Mouse (Mus musculus) thymus, postnatal 14 days (tissue): ENCODE data around the gene Ppp1cc.

Experiments used
- DNase-seq: peaks from one replicate; pipeline ENCODE4 v3.0.0; 2021

Gene Ppp1cc

DNA sequence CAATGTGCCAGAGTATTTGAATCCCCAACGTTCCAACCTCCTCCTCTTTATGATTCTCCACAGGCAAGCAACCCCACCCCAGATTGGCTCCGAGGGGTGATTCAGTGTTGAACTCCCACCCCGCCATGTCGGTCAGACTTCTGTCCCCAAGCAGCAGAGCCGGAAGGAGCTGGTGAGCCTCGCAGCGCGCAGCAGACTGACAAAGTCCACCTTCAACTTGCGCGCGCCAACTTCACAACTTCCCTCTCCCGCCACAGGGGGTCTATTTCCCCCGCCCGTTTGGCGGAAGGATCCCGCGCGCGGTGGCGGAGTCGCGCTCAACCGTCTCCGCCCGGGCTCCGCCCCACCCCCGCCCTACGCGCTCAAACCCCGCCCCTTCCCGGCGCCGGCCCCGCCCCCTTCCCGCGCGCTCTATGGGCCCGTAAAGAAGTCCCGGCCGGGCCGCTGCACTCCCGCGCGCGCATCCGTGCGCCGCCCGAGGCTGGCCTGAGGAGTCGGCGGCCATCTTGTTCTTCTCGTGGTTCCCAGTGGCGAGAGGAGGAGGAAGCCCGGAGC lies at the start of gene Ppp1cc:
Ppp1cc (plus strand) TSS at position 452 of the 555 bp plus-strand sequence.
- DNase-seq, result peak; percentile 94

DNA sequence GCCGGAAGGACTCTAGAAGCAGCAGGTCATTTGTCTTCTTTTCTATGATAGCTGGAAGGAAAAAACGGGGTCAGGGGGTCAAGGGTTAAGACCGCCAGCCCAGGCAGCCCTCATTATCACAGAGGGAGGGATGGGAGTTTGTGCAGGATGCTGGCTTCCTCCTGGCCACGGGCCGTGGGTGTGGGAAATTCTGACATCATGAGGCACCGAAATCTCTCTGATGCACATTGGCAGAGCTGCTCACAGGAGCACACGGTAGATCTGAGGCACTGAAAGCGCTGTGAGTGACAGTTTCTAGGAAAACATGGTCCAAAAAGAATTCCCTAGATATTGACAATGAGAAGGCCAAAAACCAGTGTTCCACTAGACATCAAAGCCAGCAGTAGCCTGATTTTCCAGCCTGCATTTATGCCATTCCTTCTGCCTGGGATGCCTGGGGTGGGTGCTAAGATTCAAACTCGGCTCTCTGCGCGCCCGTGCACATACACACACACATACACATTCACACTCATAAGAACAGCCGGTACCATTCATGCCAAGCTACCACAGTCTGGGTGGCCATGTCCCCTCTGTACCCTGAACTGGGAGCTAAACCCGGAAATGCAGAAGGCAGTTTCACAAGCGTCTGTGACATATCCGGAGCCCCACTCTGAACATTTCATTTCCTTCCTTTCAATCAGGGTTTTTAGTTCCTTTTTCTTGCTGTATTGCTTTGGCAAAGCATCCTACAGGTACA lies 48.6 kb upstream of the Ppp1cc start:
- no peak for DNase-seq

DNA sequence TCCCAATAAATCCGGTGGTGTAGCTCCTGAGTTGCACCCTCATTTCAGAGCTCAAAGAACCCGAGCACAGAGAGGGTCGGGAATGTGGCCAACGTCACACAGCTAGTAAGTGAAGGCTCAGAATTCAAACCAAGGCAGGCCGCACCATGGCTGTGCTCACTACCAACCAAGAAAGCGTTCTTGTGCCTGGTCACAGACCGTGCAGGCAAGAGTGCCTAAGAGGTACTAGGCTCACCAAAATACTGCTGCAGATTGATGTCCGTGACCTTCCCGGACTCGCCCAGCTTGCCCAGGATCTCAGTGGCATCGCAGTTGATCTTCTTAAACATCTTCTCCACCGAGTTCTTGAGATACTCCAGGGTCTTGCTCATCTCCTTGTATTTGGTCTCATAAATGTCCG lies 47.5 kb upstream of the Ppp1cc start:
- DNase-seq, result no peak

DNA sequence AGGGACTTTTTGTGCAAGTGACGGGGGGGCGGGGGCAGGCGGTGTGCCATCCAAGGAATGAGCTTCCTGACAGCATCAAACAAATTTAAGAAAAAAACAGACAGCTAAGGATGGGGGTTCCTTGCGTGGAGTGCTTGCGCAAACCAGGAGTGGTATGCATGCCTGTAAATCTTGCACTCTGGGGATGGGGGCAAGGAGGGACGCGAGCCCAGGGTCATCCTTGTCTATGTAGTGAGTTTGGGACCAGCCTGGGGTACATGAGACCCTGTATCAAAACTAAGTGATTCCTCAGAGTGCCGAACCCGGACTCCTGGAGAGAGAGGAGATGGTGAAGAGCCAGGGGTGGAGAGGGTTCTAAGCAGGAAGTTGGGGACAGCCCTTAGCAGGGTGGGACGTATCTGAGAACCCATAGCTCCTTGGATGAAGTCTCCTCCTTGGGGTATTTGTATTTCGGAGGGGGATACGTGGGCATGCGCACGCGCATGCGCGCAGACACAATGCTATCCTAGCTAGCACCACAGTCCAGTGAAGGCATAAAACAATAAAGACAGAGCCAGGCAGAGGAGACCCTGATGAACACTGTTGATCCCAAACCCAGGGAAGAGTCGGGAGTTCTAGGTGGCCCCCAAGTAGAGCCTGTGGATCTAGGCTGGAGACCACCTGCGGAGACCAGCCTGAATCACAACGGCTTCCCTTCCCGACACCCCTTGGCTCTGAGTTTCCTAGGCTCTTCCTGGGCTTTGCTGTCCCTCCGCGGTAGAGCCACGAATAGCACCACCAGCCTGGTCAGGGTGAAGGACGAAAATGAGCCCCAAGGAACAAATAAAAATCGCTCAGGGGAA lies 46.8 kb upstream of the Ppp1cc start:
- DNase-seq, result no peak

DNA sequence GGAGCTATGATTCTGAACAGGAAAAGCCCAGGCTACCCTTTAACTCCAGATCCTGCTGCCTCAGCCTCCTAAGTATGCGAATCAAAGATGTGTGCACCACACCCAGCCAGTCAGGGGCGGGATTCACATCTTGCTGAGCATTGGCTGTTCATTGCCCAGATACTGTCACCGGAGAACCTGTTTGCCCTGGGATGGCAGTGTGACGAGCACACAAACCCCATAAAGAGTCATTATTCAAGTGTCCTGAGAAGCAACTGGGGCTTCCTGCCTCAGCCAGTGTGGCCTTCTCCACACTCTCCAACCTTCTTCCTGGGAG lies 46.2 kb upstream of the Ppp1cc start:
- DNase-seq, result no peak

DNA sequence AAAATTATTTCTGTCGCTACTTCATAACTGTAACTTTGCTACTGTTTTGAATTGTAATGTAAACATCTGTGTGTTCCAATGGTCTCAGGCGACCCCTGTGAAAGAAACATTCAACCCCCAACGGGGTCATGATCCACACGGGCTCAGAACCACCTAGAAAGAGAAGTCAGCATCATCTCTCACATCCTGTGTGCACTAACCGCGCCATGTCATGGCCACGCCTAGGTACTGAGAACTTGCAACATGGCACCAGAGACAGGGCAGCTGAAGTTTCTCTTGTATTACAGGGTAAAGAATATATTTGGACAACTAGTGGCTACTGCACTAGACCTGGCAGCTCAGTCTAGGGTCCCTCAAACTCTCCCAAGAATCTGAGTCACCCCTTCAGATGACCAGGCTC lies 44.6 kb upstream of the Ppp1cc start:
- DNase-seq, result no peak

DNA sequence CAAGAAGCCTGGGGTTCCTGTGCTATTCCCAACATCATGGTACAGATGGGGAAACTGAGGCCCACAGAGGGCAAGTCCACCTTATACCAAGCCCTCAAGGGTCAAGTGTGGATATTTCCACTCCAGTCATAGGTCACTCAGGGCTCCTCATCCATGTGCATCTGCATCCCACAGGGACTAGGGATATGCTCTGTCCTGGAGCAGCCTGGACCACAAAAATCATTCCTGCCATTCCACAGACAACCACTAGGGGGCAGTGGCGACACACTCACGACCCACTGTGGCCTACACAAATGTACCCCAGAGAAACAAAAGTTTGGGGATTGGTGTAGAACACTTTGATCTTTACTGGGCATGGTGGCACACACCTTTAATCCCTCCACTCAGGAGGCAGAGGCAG lies 43.9 kb upstream of the Ppp1cc start:
- DNase-seq, result peak; percentile 73

DNA sequence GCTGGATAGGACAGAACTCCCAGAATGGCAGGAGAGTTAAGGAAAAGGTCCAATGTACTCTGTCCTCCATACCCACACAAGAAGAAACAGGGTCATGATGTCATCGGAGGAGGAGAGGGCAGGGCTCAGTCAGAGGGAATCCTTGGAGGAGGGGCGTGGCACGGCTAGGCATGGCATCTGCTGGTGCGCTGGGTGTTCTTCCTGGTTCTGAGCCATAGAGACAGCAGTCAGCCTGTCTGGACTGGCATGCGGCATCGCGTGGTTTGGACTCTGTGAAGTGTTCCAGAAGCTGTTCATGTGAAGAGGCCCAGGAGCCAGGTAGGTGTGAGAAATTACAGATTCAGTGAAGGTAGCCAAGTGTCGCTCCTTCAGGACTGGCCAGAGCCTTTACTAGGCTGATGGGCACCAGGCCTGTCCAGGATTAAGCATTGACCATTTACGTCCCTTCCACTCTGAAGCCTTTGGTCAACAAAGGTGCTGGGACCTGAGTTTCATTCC lies 42.8 kb upstream of the Ppp1cc start:
- DNase-seq, result no peak

DNA sequence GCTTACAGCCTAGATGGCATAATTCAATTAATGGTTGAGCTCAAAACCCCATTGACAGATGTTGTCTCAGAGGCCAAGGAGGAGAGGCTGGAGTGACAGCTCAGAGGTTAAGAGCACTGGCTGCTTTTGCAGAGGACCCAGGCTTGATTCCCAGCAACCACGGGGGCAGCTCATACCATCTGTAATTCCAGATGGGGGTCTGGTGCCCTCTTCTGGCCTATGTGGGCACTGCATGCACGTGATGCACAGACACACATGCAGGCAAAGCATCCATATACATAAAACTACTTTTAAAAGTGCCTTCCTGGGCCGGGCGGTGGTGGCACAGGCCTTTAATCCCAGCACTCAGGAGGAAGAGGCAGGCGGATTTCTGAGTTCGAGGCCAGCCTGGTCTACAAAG lies 41.8 kb upstream of the Ppp1cc start:
- peak; percentile 39 for DNase-seq

DNA sequence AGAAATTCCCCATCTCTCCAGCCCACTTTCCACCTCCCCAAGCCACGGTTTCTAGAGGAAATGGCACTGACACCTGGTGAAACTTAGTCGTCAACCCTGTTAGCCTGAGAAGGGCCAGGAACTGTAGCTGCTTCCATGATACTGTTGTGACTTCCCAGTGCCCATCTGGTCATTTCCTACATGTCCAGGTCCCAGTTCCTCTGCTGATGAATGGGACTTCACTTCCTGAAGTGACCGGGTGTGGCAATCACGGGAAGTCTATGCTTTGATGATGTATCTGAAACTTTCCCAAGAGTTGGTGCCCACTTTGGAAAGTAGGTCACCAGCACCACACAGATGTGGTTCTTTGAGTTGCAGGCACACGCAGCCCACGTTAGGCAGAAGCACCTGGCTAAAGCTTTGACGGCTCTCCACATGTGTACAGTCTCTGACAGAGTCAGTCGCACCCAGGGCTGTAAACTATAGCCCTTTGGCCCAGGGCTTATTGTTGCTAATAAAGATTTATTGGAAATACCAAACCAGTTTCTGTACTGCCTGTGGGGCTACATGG lies 32.8 kb upstream of the Ppp1cc start:
- DNase-seq, result peak; percentile 68

DNA sequence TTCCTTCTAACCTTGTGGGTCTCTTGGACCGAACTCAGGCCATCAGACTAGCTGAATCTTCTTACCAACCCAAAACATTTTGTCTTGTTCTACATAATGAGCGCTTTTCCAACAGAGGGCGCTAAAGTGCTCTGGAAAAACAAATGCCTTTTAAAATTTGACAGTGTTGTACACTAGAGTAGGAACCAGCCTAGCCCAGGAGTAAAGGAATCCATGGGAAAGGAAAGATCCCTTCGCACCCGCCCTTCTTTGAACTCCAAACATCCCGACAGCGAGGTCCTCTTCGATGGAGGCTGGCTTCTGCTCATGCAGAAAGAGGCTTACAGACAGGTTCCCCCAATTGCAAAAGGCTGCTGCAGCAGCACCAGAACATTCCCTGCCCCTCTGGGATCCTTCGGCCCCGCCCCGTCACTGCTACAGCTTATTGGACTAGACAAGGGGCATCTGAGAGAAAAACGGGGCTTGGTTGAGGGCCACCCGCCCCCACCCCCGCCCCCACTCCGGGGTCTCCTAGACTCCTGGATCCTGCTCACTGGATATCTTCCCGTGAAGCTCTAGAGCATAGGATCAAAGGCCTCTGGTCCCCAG lies 28.9 kb upstream of the Ppp1cc start:
- peak; percentile 78 for DNase-seq

DNA sequence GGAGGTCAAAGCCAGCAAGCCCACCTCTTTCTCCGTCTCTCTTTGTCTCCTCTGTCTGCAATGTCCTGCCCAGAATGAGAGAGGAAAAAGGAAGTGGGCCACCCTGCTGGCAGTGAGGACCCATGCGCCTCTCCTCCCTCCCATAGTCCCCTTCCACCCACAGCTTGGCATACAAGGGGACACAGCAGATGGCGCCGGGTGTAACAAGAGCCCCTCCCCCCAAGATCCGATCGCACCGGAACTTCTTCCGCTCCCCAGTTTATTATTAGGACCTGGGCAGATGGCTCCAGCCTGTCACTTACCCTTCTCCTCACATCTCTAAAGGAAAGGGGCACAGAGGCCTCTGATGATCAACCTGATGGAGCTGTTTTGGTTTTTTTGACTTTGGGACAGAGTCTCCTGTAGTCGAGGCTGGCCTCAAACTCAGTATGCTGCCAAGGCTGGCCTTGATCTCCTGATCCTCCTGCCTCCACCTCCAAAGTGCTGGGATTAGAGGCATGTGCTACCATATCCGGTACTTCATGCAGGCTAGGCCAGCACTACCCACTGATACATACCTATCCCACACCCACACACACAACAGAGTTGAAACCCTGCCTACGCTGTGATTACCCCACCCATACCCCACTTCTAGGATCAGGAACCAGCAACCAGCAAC lies 27.6 kb upstream of the Ppp1cc start:
- DNase-seq, result peak; percentile 40

DNA sequence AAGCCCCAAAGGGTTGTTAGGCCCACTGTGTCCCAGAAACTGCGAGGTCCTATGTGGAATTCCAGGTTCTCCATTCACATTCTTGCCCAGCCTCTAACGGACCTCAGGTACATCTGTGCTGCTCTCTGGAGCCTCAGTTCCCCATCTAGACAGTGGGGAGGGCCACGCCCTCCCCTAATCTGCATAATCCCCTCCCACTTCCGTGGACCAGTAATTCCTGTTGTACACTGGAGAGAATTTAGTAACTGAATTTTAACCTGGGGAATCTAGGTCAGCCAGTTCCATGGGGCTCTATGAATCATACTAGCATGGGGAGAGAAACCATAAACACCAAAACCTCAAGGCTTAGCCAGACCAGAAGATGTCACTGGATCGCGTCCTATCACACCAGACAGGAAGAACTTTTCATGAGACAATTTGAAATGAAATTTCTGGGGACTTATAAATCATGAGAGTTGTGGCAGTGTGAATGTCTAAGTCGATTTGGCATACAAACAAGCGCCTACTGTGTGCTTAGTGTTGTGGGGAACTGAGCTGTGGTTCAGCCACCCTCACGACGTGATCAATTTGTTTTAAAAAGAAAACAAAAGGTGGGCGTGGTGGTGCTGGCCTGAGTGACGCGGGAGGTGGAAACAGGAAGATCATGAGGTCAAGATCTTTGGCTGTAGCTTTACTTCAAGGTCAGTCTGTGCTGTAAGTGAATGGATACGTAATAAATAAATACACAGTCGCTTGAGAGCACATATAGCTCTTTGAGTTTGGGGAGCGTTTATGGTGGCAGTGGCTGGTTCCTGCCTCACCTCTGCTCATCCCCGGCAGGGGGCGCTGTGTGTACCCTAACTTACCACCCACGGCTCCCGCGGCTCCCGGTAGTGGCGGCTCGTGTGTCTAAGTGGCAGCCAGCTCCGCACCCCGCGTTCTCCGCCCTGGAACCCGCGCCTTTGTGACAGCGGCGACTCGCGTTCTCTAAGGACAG lies 26.7 kb upstream of the Ppp1cc start:
- DNase-seq, result peak; percentile 96

DNA sequence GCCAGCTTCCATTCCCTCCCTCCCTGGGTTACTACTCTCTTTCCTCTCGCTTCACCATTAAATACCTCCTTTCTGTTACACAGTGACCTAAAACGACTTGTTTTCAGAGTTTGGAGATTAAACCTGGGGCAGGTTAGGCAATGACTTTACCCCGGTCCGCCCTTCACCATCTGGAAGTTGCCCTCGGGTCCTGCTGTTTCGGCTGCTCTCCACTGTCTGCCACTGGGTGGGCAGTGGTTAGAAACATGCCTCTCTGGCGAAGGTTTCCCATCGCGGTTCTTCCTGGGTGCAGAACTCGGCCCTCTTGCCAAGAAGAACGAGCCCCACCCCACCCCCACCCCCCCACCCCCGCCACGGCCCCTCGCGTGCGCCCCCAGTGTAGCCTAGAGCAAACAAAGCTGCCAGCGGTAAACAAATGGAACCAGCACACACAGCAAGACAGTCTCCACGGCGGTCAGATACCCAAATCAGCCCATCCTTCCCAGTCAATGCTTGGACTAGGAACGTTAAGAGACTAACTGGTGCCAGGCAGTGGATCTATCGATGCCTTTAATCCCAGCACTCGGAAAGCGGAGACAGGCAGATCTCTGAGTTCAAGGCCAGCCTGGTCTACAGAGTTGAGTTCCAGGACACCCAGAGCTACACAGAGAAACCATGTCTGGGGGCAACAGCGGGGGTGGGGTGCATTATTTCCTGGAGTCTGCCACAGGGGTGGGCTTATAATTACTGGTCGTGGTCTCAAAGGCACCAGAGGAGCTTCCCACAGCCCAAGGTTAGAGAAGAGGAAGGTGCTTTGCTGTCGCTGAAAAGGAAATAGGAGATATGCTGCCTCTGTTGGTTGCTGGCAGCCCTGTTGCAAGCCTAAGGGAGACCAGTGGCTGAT lies 25.7 kb upstream of the Ppp1cc start:
- peak; percentile 44 for DNase-seq

DNA sequence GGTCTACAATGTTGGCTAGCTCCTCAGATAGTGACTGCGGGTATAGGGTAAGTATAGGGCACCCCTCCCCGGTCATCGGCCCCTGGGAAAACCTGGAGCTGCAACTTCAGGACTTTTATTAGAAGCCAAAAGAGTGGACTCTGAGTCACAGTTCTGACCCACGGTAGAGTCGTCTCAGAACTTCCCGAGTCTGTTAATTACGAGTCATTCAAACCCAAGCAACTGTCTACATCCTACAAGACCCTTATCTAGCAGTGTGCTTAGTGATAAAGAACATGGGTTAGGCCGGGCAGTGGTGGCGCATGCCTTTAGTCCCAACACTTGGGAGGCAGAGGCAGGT lies 25.1 kb upstream of the Ppp1cc start:
- DNase-seq, result no peak

DNA sequence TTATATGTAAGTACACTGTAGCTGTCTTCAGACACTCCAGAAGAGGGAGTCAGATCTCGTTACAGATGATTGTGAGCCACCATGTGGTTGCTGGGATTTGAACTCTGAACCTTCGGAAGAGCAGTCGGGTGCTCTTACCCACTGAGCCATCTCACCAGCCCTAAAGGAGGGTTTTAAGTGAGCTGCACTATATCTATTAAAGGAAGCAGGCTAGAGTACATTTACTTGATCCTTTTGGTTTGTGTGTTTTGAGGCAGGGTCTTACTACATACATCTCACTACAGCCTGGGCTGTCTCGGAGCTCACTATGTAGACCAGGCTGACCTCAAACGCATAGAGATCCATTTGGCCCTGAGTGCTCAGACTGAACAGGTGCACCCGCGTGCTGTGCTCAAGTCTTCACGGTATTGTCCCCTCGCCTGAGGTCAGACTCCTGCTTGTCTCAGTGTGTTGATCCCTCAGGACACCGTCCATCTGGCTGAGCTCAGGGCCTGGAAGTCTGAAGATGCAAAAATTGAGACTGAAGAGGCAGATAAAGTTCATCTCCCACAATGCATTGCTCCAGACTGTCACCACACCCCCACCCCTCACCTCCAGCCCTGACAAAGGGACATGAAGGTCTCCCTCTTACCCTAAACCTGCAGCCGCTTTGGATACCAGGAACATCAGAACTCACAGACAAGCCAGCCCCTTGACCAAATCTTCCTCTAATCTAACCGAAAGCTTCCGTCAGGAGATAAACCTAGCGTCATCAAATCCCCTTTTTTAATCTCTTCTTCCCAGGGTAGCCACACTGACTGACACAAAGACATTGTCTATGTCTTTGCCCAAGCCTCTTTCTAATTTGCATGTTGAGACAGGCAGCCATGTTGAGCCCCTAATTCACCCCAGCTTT lies 23.4 kb upstream of the Ppp1cc start:
- DNase-seq, result no peak

DNA sequence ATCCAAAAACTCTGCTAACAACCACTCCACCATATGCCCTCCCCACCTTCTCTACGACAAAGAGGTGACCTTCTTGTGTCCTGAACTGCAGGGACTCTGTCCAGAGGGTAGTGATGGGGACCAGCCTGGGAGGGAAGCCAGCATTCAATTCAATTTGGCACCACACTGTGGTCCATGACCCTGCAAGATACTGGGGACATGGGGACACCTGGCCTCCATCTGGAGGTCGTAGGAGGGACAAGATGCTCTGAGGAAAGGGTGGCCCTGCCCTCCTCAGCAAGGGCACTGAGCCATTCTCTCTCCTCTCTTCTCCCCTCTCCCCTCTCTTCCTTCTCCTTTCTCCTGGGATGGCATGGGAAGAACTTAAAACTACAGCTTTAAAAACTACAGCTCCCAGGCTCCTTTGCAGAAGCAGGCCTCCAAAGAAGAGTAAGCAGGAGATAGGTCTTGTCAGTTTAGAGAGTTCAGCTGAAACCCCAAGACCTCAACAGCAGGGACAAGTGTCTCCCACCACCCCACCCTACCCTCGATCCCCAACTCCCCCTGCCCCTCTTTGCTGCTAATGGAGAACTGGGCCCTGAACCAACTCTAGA lies 22.7 kb upstream of the Ppp1cc start:
- DNase-seq, result no peak

DNA sequence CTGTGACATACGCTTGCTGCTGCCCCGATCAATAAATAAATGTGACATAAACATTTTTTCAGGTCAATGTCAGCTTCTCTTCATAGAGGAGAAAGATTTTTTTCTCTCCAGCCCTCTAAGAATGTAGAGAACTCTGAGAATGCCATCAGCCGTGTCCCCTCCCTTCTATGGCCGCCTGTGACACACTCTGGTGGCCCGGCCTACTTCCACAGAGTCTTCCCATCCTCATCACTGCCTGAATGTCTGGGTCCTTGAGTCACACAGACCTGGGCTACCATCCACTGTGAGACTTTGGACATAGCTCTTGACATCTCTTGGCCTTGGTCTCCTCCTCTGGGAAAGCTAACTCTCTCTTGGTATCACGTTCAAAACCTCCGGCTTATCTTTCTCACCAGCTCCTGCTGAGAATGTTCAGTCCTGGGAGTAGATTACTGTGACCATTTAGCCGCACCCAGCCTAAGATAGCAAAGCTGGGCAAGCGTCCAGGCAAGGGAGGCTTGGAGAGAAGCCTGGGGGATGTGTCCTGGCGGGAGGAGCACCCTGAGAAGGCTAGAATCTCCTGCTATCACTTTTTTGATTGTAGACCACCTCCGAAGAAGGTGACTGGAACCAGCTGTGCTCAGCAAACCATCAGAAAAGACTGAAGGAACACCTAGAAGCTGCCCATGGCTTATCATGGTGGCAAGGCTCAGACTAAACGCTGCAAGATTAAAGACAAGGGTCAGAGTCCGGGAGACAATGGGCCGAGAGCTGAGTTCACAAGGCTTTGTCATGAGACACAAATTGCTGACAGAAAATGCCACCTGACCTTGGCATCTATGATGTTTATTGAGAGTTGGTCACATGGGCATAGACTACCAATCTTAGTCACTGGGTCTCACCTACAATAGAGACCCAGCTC lies 21.3 kb upstream of the Ppp1cc start:
- DNase-seq, result no peak
